Mouse (Mus musculus): Measurements from ENCODE around the gene Rhox7a.
"Not testable (repeated sequence)": the region's sequence is repeated elsewhere in the genome, so short reads cannot be mapped to it uniquely, and the experiment has no call there.

The Rhox7a gene

DNA sequence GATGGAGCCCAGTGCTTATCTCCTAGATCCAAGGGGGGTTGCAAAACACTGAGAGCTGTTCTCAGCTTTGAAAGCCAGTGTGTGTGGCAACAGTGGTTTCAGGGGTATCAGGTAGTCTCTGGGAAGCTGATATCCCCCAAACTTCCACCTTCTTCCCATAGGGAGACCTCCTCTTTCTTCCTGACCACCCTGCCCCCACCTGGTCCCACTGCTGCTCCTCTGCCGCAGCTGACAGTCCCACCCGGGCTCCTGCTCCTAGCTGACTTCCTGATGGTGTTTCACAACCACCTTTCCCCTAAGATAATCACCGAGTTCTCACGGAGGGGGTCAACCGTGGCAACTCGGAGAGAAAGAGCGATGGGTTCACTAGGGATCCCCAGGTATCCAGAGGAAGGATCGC lies at the start of gene Rhox7a:
TSS of gene Rhox7a (plus strand) at position 301 of the 400 bp plus-strand sequence.
- DNase-seq (ENCODE audit: low read depth), result not testable (repeated sequence)

DNA sequence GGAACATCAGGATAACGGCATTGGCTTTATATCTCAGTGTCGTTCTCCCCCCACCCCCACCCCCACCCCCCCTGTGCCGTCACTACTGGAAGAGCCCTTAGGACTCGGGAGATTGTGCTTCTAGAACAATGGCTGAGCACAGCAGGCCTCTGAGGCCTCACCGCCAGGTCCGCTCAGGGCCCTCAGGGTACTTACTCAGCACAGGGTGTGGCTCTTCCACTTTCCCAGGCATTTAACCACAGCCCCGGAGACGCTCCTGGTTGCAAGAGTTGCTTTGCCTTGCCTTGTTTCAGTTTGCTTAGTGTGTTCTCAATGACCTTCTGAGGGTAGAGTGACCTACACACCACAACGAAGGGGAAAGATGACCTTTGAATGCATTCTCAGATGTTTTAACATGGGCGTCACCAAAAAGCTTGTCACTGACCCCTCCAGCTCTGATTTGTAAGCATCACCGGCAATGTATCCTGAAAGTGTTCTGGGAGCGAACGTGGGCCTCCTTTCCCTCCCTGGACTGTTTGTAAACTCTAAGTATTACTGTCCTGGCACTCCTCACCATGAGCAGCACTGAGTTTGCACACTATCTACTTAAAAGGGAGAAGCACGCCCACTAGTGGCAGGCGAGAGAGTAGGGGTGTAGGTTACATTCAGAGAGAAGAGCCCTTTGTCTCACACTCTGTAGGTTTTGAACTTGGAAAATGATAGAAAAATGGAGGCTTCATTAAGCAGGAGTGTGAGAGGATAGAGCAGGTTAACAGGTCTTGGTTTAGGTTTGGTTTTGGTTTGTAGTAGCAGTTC lies 24.0 kb upstream of the Rhox7a start:
- no peak for DNase-seq (ENCODE audit: low read depth)

DNA sequence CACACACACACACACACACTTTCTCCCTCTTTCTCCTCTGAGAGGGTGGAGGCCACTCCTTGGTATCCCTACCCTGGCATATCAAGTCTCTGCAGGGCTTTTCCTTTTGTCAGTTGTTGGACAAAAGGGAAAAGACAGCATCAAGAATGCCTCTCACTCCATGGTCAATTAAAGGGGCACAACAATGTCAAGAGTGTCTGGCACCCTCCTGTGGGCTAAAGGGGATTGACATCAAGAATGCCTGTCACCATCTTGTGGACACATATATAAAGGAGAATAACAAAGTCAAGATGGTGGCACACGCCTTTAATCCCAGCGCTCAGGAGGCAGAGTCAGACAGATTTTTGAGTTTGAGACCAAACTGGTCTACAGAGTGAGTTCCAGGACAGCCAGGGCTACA lies 22.1 kb upstream of the Rhox7a start:
- no peak for DNase-seq (ENCODE audit: low read depth)

DNA sequence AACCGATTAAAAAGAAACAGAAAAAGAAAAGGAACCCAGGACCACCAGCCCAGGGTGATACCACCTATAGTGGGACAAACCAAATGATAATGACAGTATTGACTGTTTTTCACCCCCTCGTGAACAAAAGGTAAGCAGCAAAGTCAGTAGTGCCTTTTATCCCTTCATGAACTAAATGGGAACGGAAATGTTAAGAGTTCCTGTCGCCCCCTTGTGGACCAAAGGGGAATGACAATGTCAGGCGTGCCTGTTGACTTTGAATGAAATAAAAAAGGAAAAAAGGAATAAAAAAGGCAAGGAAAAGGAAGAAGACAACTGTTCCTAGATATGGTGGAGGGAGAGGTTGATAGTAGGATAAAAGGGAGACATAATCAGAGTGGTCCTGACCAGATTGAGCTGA lies 20.3 kb upstream of the Rhox7a start:
- DNase-seq (ENCODE audit: low read depth), result no peak

DNA sequence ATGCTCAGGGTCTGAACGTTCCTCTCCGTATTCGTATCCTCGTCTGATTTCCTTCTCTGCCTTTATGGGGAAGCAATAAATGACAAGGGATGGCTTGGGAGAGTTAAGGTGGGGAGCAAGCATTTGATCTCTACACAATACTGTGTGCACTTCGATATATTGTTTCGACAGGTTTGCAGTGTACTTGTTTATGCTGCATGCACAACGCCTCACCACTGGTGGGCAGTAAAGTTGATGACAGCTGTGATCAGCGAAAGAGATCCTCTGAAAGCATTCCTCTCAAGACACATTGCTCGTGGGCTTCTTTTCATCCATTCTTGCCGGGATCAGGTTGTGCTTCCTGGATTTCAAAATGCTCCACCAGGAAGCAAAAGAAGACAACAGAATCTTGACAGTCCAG lies 15.8 kb upstream of the Rhox7a start:
- no peak for DNase-seq (ENCODE audit: low read depth)

DNA sequence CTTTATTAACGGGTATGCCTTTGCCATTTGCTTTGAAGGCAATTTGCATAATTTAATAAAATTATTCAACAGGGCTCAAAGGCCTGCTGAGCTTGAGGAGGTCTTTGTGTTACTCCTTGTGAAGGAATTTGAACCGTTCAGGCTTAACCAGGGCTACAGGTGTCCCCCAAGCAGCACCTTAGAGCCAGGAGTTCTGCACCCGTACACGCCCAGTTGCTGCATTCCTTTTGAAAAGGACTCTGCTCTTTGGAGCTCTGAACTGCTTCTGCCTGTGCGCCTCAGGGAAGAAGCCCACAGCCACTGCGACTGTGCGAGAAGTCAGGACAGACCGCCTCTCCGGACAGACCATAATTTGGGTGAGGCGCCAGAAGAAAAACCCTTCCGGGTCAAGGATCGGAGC lies 4.9 kb upstream of the Rhox7a start, which contains the start of gene Rhox6:
TSS of gene Rhox6 (plus strand) at position 301 of the 400 bp plus-strand sequence.
- not testable (repeated sequence) for DNase-seq (ENCODE audit: low read depth)

DNA sequence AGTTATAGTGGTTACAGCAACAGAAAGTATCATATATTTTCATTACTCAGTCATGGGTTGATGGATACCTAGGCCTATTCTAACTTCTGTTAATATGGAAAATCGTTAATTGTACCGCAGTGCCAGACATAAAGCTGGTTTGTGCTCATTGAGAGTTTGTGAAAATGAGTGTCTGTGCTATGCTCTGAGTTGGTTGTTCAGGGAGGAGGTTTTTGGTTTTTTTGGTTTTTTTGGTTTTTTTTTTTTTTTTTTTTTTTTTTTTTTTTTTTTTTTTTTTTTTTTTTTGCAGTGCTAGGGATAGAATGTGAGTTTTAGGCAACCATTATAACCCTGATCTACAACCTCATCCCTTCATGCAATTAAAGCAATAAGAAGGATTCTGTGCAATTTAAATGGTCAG lies 40.2 kb downstream of the Rhox7a start:
- DNase-seq (ENCODE audit: low read depth), result no peak

DNA sequence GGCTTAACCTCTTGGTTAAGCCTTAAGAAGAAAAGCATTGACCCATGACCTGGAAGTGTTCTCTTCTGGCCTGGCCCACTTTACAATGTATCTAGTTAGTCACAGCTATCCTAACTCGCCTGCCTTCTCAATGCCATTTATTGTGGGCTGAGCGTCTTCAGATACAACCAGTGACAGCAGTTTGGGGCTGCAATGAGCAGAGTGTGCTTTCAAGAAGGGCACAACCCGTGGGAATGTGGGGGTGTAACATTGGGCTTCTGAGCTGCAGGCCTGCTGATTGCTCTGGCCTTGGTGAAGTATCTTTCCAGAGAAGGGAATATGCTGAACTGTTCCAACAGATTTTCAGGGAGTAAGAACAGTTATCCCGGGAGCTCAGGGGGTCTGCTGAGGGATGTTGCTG lies 47.4 kb downstream of the Rhox7a start, which contains the start of gene Rhox8:
TSS of gene Rhox8 (minus strand) at position 101 of the 400 bp plus-strand sequence.
- DNase-seq (ENCODE audit: low read depth), result no peak

All from induced T-regulatory cell, adult 2 months (primary cell).